Comparison of ENCODE assay signal across 26 mouse cellular contexts in the genomic region with DNA sequence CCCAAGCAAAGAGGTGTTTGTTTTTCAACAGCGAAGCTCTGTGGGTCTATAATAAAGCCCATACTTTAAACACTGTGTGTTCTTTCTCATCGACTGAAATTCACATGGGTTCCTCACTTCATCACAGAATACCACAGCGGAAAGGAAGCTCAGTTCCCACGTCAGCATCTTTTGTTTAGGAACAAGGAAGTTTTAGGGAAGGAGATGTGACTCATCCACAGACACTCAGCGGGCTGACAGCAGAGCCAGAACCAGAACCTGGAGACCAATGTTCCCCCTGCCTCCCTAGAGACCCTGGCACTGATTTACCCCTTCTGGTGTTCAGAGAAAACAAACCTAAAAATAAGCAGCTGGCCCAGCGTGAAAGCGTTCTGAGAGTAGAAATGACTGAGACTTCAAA. TPM values are rescaled to one million over a fixed set of nuclear protein-coding genes. Genes with fewer than 3 reads are reported as not detected.
DNase-seq lines count a peak whose midpoint lies in the region; ATAC-seq and TF ChIP-seq lines count a peak whose summit lies in the region.
"Had no signal": no experiment of that assay in that cellular context is flagged by ENCODE, and none has a peak within 500 bp of the region (broad histone marks: within the 10 kb centered on the region; RNA-seq: fewer than 3 reads in every experiment).

No protein-coding gene starts in this region.

- intact Hi-C loops in gastrocnemius, adult 2 months (cut with DNase I) = no loop called here
- intact Hi-C loops in heart, postnatal 10 days (cut with DNase I) = loop anchor here (5.0 to 10.0 kb wide), 2 partner anchors 53 to 1331 kb away; no protein-coding TSS in a partner anchor

- no peak for TF ChIP-seq EP300 in heart, postnatal 0 days (IDR thresholded peaks at IDR 0.05; ENCODE audit: low read depth)
- no peak for TF ChIP-seq EP300 in stomach, postnatal 0 days (optimal IDR thresholded peaks at IDR 0.05)

- H3K36me3 ChIP-seq in heart, postnatal 0 days (replicated peaks; ENCODE audit: control insufficient read depth, insufficient read depth, low read length) = peaks cover 63% of the 10 kb centered on the region
- H3K36me3 ChIP-seq in stomach, embryonic 14.5 days (ENCODE audit: control insufficient read depth, insufficient read depth, low read length) = no peaks in the 10 kb centered on the region
- H3K36me3 ChIP-seq in stomach, postnatal 0 days (ENCODE audit: control insufficient read depth, insufficient read depth, low read length) = peaks cover 6% of the 10 kb centered on the region; the same call in 1 of the 2 replicates
- H3K36me3 ChIP-seq: intestine, embryonic 15.5 days had no signal

- no peak for DNase-seq in gastrocnemius, adult 2 months
- no peak for DNase-seq in gastrocnemius, adult 8-10 months (ENCODE audit: low spot score in 2 of 2)
- DNase-seq in heart, postnatal 0 days (ENCODE audit: low spot score) = no peak
- DNase-seq in heart, postnatal 10 days = no peak
- no peak for DNase-seq in stomach, postnatal 0 days (ENCODE audit: low spot score)
- DNase-seq in ovary, postnatal 14 days (ENCODE audit: low spot score) = no peak
- DNase-seq: adrenal gland, adult 8-10 months; adrenal gland, postnatal 25 days; cerebellum, adult 11 months; cerebellum, adult 2 months; cerebellum, adult 9-11 months; cerebellum, postnatal 25 days; embryo, embryonic 11 days; gastrocnemius, postnatal 14 days had no signal

- no peak for TF ChIP-seq CTCF in gastrocnemius, adult 2 months (IDR thresholded peaks at IDR 0.05)
- TF ChIP-seq CTCF in heart, postnatal 0 days (IDR thresholded peaks at IDR 0.05; ENCODE audit: low read depth) = no peak
- no peak for TF ChIP-seq CTCF in stomach, postnatal 0 days (IDR thresholded peaks at IDR 0.05; ENCODE audit: low read depth)

- no peak overlapping the region for H3K4me2 ChIP-seq in heart, postnatal 0 days (ENCODE audit: low read depth, low read length)
- H3K4me2 ChIP-seq in stomach, embryonic 14.5 days (replicated peaks; ENCODE audit: low read depth, low read length) = no peak overlapping the region
- no peak overlapping the region for H3K4me2 ChIP-seq in stomach, postnatal 0 days (replicated peaks; ENCODE audit: low read depth)
- H3K4me2 ChIP-seq: embryonic facial prominence, embryonic 13.5 days; forebrain, embryonic 12.5 days; forebrain, embryonic 15.5 days; heart, embryonic 13.5 days; hindbrain, embryonic 12.5 days; intestine, embryonic 15.5 days had no signal

- 64% methylated on average over 7 of the region's 7 CpGs for WGBS in heart, postnatal 0 days
- 64% methylated on average over 7 of the region's 7 CpGs for WGBS in stomach, embryonic 14.5 days
- WGBS in stomach, postnatal 0 days = 48% methylated on average over 7 of the region's 7 CpGs

- H3K4me3 ChIP-seq in gastrocnemius, adult 2 months = no peak overlapping the region
- H3K4me3 ChIP-seq in heart, postnatal 0 days (ENCODE audit: low read depth, low read length) = no peak overlapping the region
- no peak overlapping the region for H3K4me3 ChIP-seq in stomach, embryonic 14.5 days (ENCODE audit: low read depth, low read length)
- no peak overlapping the region for H3K4me3 ChIP-seq in stomach, postnatal 0 days (ENCODE audit: low read depth, low read length)
- H3K4me3 ChIP-seq: embryonic facial prominence, embryonic 10.5 days; embryonic facial prominence, embryonic 13.5 days; erythroblast, embryonic 14.5 days; forebrain, embryonic 12.5 days; forebrain, embryonic 15.5 days; heart, embryonic 10.5 days; heart, embryonic 13.5 days; hindbrain, embryonic 12.5 days; intestine, embryonic 15.5 days had no signal

- H3K27me3 ChIP-seq in heart, postnatal 0 days (ENCODE audit: control insufficient read depth, insufficient read depth, low read length) = no peaks in the 10 kb centered on the region
- H3K27me3 ChIP-seq in stomach, embryonic 14.5 days (ENCODE audit: control insufficient read depth, insufficient read depth, low read length) = no peaks in the 10 kb centered on the region
- no peaks in the 10 kb centered on the region for H3K27me3 ChIP-seq in stomach, postnatal 0 days (ENCODE audit: control insufficient read depth, insufficient read depth, low read length)
- H3K27me3 ChIP-seq: embryonic facial prominence, embryonic 13.5 days; forebrain, embryonic 12.5 days; forebrain, embryonic 15.5 days; heart, embryonic 13.5 days; hindbrain, embryonic 12.5 days; intestine, embryonic 15.5 days had no signal

- H3K9me3 ChIP-seq in heart, postnatal 0 days (replicated peaks; ENCODE audit: control insufficient read depth, low read length) = no peaks in the 10 kb centered on the region
- H3K9me3 ChIP-seq in stomach, embryonic 14.5 days (ENCODE audit: control insufficient read depth, low read depth, low read length) = no peaks in the 10 kb centered on the region
- no peaks in the 10 kb centered on the region for H3K9me3 ChIP-seq in stomach, postnatal 0 days (ENCODE audit: control insufficient read depth, low read length)
- H3K9me3 ChIP-seq: embryonic facial prominence, embryonic 10.5 days; embryonic facial prominence, embryonic 13.5 days; forebrain, embryonic 12.5 days; forebrain, embryonic 15.5 days; heart, embryonic 10.5 days; heart, embryonic 13.5 days; hindbrain, embryonic 12.5 days; intestine, embryonic 15.5 days had no signal

- no peak overlapping the region for H3K9ac ChIP-seq in heart, postnatal 0 days (replicated peaks; ENCODE audit: low read depth, low read length)
- no peak overlapping the region for H3K9ac ChIP-seq in stomach, embryonic 14.5 days (replicated peaks; ENCODE audit: low read depth, low read length)
- no peak overlapping the region for H3K9ac ChIP-seq in stomach, postnatal 0 days (ENCODE audit: low read length)
- H3K9ac ChIP-seq: embryonic facial prominence, embryonic 13.5 days; forebrain, embryonic 12.5 days; forebrain, embryonic 15.5 days; heart, embryonic 13.5 days; hindbrain, embryonic 12.5 days; intestine, embryonic 15.5 days had no signal

- H3K27ac ChIP-seq in gastrocnemius, adult 2 months = peak overlapping the region; percentile 53; the same call in 1 of the 2 replicates
- peak overlapping the region; percentile 86; the same call in 1 of the 2 replicates for H3K27ac ChIP-seq in heart, postnatal 0 days (ENCODE audit: low read depth)
- peak overlapping the region; percentile 2; the same call in 1 of the 2 replicates for H3K27ac ChIP-seq in stomach, embryonic 14.5 days (ENCODE audit: low read length)
- no peak overlapping the region for H3K27ac ChIP-seq in stomach, postnatal 0 days (replicated peaks)
- H3K27ac ChIP-seq: embryonic facial prominence, embryonic 10.5 days; embryonic facial prominence, embryonic 13.5 days; forebrain, embryonic 12.5 days; forebrain, embryonic 15.5 days; hindbrain, embryonic 12.5 days; intestine, embryonic 15.5 days had no signal

- H3K4me1 ChIP-seq in heart, postnatal 0 days (ENCODE audit: control insufficient read depth, insufficient read depth) = 0 out of 2 replicates have a peak, but pooled peaks cover 12% of the 10 kb centered on the region
- 0 out of 2 replicates have a peak, but pooled peaks cover 3% of the 10 kb centered on the region for H3K4me1 ChIP-seq in stomach, embryonic 14.5 days (ENCODE audit: control insufficient read depth, insufficient read depth, low read length)
- no peaks in the 10 kb centered on the region for H3K4me1 ChIP-seq in stomach, postnatal 0 days (replicated peaks; ENCODE audit: control insufficient read depth, insufficient read depth)
- H3K4me1 ChIP-seq: forebrain, embryonic 12.5 days; forebrain, embryonic 15.5 days had no signal

- ATAC-seq in heart, postnatal 0 days (ENCODE audit: insufficient read depth, low read depth) = no peak
- no peak for ATAC-seq in stomach, embryonic 14.5 days (ENCODE audit: insufficient number of reproducible peaks, insufficient read depth, low FRiP score, low read depth)
- ATAC-seq in stomach, postnatal 0 days (ENCODE audit: low FRiP score, low TSS enrichment) = no peak
- ATAC-seq: activated CD4-positive, CD25-positive, alpha-beta regulatory T cell, adult 4 months; forebrain, embryonic 15.5 days; hindbrain, embryonic 16.5 days; intestine, embryonic 15.5 days had no signal

RNA-seq across cellular contexts. Expression of a gene that starts 33.8 kb away (rescaled TPM):
- 100 to 1,000 TPM in 1 of 2 experiments, 10 to 100 TPM in 1; 70.8 to 292 TPM for total RNA-seq in gastrocnemius, adult 2 months (2021)
- 10 to 100 TPM; 81.4 to 93.4 (median 89.9) TPM for total RNA-seq in gastrocnemius, adult 8-10 months (2022)
- 96.5 and 117 TPM in 2 replicates for total RNA-seq in heart, postnatal 0 days (2014; rRNA removed; ENCODE audit: low replicate concordance)
- polyA plus RNA-seq in heart, postnatal 0 days (2015; fragmentation: Nextera tagmentation; extraction: Ambion mirVana) = 206 and 230 TPM in 2 replicates
- 100 to 1,000 TPM; 235 to 249 TPM for total RNA-seq in heart, postnatal 10 days (2021)
- polyA plus RNA-seq in stomach, embryonic 14.5 days (2014; fragmentation: Nextera tagmentation; extraction: Ambion mirVana) = 213 and 220 TPM in 2 replicates
- 288 and 298 TPM in 2 replicates for polyA plus RNA-seq in stomach, postnatal 0 days (2015; fragmentation: Nextera tagmentation; extraction: Ambion mirVana)
